Mouse (Mus musculus) E14TG2a.4 (cell line): ENCODE measurements around the gene Arl6ip5.
"Not testable (repeated sequence)": the region's sequence is repeated elsewhere in the genome, so short reads cannot be mapped to it uniquely, and the experiment has no call there.

Experiments
- CTCF ChIP-seq: conservative IDR thresholded peaks from 2 replicates; pipeline ENCODE4 v1.5.1; 2014; ENCODE audit warnings: low read length
- POU5F1 ChIP-seq: IDR thresholded peaks from 2 replicates; pipeline ENCODE4 v1.6.1; 2014; ENCODE audit warnings: low read length, borderline replicate concordance

GRCm38 (mm10) chr6:97259926-97260325, 49.4 kb downstream of the Arl6ip5 start:
- not testable (repeated sequence) for TF ChIP-seq CTCF, POU5F1
